Mouse (Mus musculus): ENCODE measurements around the gene Chka. TPM values are rescaled to one million over a fixed set of nuclear protein-coding genes. Genes with fewer than 3 reads are reported as not detected.
A peak's percentile ranks its signal among the peaks of the same experiment; 100 is the strongest.

Gene Chka
- polyA plus RNA-seq, 1 experiment from 2014 or later: 26.2 TPM

DNA sequence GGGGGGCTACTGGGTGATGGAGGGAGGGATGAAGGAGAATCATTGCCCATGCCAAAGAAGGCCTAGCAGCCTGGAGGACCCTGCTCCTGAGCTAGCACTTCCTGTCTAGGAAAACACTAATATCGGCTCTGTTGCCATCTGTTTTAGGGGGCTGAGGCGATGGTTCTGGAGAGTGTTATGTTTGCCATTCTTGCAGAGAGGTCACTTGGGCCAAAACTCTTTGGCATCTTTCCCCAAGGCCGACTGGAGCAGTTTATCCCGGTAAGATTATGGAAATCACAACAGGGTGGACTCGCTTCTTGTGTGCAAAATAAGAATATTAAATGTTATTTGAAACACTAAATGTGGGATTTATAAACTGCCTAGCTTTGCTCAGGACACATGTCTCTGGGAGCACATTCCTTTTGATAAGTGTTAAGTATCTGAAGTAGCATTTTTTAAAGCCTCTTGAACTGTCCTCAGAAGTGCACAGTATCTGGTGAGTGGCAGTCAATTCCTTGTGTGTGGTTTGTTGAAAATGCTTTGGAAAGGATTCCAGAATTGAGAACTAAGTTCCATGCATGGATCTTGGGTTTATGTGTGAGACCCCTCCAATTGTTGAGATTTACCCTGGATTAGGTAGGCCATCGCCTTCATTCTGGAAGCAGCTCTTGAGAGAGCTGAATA lies 32.9 kb downstream of the Chka start:
- DNase-seq (ENCODE audit: low spot score): no peak

DNA sequence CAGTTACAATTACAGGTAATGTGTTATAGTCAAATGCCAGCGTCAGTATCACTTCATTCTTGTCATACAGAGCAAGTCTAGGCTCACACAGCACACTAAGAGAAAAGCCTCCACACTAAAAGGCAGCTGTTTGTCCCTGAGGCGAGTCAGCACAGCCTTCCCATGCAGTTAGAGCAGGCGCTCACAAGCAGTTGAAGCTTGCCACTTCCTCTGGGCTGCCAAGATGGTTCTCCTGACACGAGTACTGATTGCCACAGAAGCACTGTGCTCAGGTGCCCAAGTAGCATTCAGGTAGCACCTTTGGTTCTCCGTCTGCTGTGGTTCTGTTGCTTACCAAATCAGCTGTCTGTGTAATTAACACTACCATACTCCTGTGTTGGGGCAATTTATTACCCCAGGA lies 37.5 kb downstream of the Chka start:
- no peak for DNase-seq (ENCODE audit: low spot score)

DNA sequence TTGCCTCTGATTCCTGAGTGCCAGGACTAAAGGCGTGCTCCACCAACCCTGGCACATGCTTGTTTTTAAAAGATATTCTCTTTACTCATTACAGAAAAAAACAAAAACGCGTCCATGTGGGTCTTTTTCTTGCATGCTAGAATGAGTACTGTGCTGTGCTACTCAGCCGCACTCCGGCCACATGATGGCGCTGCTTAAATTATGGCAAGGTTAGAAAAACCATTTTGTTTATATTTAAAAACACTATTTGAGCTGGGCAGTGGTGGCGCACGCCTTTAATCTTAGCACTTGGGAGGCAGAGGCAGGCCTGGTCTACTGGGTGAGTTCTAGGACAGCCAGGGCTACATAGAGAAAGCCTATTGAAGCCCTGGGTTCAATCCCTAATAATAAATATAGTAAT lies 38.6 kb downstream of the Chka start:
- peak; percentile 53 for DNase-seq (ENCODE audit: low spot score)

- no peak for DNase-seq (ENCODE audit: low spot score)
These were observed 42.1 kb downstream of the Chka start for GRCm38 (mm10) chr19:3893545-3894116.

DNA sequence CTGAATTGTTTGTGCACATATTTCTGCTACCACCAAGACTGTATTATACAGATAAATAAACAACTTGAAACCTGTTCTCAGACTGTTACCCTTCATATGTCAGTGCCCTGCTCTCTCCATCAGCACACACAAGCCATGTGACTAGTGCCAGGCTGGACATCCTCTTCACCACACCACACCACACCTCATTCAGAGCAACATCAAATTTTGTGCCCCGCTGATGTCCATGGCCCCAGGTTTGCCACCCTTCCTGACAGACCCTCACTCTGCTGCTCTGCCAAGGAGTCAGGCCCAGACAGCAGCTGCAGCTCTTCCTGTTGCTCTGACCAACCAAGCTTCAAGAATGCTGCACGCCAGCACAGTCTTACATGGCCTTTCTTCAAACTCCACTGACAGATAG lies 42.7 kb downstream of the Chka start:
- DNase-seq (ENCODE audit: low spot score): no peak

DNA sequence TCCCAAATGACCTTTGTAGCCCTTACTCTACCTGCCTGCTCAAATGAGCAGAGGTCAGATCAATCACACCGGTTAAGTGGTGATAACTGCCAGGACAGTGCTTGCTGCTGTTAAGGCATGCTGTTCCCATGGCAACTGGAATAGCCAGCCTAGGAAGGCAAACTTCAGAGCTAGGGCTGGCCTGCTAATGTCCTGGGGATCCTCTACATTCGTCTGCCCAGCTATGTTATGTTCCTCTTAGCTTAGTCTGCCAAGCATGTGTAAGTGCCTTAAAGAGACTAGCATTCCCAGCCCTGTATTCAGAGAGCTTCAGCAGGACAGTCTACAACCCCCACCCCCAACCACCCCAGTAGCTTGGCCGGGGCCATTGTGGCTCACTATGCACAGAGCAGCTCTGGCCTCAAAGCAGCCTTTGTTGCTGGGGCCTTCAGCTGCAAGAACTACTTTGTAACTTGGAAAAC lies 43.6 kb downstream of the Chka start:
- no peak for DNase-seq (ENCODE audit: low spot score)

DNA sequence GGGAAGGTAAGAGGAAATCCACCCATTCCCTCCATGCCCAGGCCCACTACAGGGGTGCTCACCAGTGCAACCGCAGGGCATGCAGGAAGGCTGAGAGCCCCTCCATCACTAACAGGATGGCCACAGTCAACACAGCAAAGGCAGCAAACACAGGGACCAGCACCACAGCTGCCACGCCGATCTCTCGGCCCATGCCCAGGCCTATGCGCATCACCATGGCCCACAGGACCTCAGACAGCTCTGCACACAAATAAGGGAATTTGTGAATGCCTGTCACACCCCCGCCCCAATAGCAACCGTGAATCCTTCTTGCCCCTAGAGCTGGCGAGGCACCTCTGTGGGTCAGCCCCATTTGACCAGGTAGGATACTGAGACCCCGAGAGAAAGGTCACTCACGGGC lies 44.6 kb downstream of the Chka start:
- DNase-seq (ENCODE audit: low spot score): no peak

DNA sequence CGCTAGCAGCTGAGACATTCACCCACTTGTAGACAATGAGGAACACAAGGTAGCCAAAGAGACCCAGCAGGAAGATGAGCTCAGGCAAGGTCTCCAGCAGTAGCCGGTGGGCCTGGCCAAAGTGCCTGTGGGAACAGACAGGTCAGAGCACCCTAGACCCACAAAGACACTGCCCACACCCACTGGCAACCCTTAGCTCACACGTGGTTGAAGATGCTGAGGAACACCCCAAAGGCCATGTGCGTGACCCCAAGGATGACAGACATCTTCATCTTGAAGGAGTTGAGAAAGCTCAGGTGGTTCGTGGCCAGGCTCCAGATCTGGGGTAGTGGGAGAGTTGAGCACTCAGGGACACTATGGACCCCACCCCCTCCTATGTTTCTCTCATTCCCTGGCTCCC lies 46.0 kb downstream of the Chka start:
- no peak for DNase-seq (ENCODE audit: low spot score)

DNA sequence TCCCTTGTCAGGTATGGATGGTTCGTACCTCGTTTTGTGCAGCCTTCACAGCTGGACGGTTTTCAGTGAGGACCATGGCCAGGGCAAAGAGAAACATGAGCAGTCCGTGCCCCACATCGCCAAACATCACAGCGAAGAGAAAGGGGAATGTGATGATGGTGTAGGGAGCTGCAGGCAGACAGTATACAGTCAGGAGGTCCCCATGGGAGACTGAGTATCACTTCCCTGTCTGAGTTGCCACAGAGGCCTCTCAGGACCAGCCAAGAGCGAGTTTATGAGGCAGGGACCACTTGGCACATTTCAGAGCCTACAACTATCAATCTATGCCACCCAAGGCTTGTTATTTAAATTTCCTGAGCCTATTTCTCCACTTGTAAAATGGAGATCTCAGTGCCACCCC lies 47.4 kb downstream of the Chka start:
- DNase-seq (ENCODE audit: low spot score): no peak

DNA sequence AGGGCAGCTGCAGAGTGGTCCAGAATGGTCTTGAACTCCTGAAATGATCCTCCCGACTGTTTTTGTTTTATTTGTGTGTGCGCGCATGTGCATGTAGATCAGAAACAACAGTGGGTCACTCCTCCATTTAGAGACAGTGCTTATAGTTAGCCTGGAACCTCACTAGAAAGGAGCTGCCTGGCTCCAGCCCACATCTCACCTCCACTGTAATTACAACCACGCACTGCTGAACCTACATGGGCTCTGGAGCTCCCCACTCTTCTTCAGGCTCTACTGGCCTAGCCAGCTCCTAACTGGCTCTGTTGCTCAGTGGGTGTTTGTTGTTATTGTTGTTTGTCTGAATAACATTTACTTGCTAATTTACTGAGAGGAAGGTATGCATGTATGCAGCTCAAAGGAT lies 48.0 kb downstream of the Chka start:
- no peak for DNase-seq (ENCODE audit: low spot score)

DNA sequence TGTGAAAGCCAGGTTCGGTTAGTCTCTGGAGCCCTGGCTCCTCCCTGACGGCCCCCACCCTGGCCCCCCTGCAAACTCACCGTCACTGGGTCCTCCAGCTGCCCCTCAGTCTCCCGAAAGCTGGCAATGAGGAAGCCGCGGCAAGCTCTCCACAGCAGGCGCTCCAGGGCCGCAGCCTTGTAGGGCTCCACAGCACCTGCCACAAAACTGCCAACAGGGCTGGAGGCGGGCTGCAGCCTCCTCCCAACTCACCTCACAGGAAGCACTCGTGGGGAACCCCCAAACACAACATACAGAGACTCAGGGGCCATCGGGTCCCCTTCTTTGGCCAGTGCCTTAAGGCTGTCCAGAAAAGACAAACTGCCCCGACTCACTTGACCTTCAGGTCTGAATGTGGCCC lies 51.4 kb downstream of the Chka start:
- DNase-seq (ENCODE audit: low spot score): peak; percentile 53

- DNase-seq (ENCODE audit: low spot score): no peak
These were observed 52.2 kb downstream of the Chka start for GRCm38 (mm10) chr19:3903648-3904362.

DNA sequence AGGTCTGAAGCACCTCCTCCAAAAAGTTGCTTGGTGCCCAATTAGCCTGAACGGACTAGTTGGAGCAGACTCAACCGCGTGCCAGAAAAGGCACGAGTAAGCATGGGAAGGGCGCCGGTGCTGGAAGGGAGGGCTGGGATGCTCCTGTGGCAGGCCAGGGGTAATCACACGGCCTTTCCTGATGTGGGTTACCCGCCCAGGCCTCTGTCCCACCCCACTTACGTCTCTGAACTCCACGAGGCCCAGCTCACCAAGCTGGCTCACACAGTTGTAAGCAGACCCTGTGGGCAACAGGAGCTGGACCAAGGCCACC lies 52.7 kb downstream of the Chka start:
- no peak for DNase-seq (ENCODE audit: low spot score)

GRCm38 (mm10) chr19:3905261-3905969 lies 53.8 kb downstream of the Chka start:
- peak; percentile 9 for DNase-seq (ENCODE audit: low spot score)

DNA sequence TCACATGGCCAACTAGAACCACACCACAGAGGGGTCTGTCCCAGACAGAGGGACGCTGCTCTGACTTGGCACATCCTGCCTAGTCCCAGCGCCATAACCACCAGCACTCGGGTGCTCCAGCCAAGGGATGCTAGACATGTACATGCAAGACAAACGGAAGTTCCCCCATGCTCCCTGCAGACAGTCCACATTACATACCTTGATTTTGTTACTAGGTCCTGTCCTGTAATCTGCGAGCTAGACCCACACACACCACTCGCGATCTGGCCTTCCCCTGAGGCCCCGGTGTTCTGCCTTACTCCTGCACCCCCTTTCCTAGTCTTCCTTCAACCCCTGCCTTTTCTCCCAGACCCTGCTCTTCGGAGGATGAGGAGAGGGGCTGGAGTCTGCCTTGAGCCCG lies 54.8 kb downstream of the Chka start:
- peak; percentile 37 for DNase-seq (ENCODE audit: low spot score)

GRCm38 (mm10) chr19:3906795-3907786 lies 55.5 kb downstream of the Chka start, which contains the start of gene Tcirg1:
Gene Tcirg1, minus strand, starts transcription at chr19:3907133.
- DNase-seq (ENCODE audit: low spot score): peak; percentile 64

- DNase-seq (ENCODE audit: low spot score): no peak
These were observed 56.5 kb downstream of the Chka start for GRCm38 (mm10) chr19:3907876-3908660.

GRCm38 (mm10) chr19:3910206-3910605 lies 58.6 kb downstream of the Chka start:
- DNase-seq (ENCODE audit: low spot score): no peak

- peak; percentile 98 for DNase-seq (ENCODE audit: low spot score)
These were observed 61.0 kb downstream of the Chka start, which contains the start of gene Ndufs8 for GRCm38 (mm10) chr19:3912337-3913204. Gene Ndufs8, minus strand, starts transcription at chr19:3912774.

Measured in thymus, postnatal 0 days (tissue).